Mouse (Mus musculus) heart, embryonic 15.5 days (tissue): ENCODE results near the gene Adam22. TPM values are rescaled to one million over a fixed set of nuclear protein-coding genes. Genes with fewer than 3 reads are reported as not detected.
"Not testable (repeated sequence)": the region's sequence is repeated elsewhere in the genome, so short reads cannot be mapped to it uniquely, and the experiment has no call there.

Experiments
- ATAC-seq: fragments of 200-750 bp; cut with Nextera tagmentation; replicated peaks from 2 replicates; pipeline ENCODE4 v1.8.0; 2017; ENCODE audit warnings: low read depth, moderate TSS enrichment; ENCODE audit not compliant: insufficient number of reproducible peaks, insufficient read depth, low FRiP score
- H3K27ac ChIP-seq: fragments of 300-500 bp; sonication (generic); 2 replicates; pipeline ENCODE4 v1.5.1; 2015; ENCODE audit warnings: mild to moderate bottlenecking, inconsistent platforms
- H3K27me3 ChIP-seq: fragments of 300-500 bp; sonication (generic); 2 replicates; pipeline ENCODE4 v1.6.1; 2015; ENCODE audit warnings: inconsistent platforms
- H3K36me3 ChIP-seq: fragments of 300-500 bp; sonication (generic); 2 replicates; pipeline ENCODE4 v1.6.1; 2015; ENCODE audit warnings: mild to moderate bottlenecking, inconsistent platforms
- H3K4me1 ChIP-seq: fragments of 300-500 bp; sonication (generic); replicated peaks from 2 replicates; pipeline ENCODE4 v1.6.1; 2015; ENCODE audit warnings: inconsistent platforms
- H3K4me2 ChIP-seq: fragments of 300-500 bp; sonication (generic); 2 replicates; pipeline ENCODE4 v1.6.1; 2015; ENCODE audit warnings: inconsistent platforms, mild to moderate bottlenecking, moderate library complexity
- H3K4me3 ChIP-seq: fragments of 300-500 bp; sonication (generic); 2 replicates; pipeline ENCODE4 v1.5.1; 2015; ENCODE audit warnings: mild to moderate bottlenecking, inconsistent platforms
- H3K9ac ChIP-seq: fragments of 300-500 bp; sonication (generic); 2 replicates; pipeline ENCODE4 v1.6.1; 2015; ENCODE audit warnings: mild to moderate bottlenecking, inconsistent platforms
- H3K9me3 ChIP-seq: fragments of 300-500 bp; sonication (generic); replicated peaks from 2 replicates; pipeline ENCODE4 v1.6.1; 2016; ENCODE audit warnings: inconsistent platforms
- WGBS: fragments of 180-500 bp; shearing (Covaris S2); methylation state at CpG from one replicate; pipeline ENCODE4 v1.1.7; 2015; ENCODE audit warnings: mixed read lengths; 5-methylcytosine and 5-hydroxymethylcytosine counted together
- polyA plus RNA-seq: library from polyadenylated mRNA; unstranded; fragments of >200 nt; fragmentation: Nextera tagmentation; extraction: Ambion mirVana; gene quantifications from 2 replicates; pipeline ENCODE4 v1.2.1, GENCODE M21; 2015

Gene Adam22
- polyA plus RNA-seq, 1 experiment from 2014 or later: 6.9 TPM

GRCm38 (mm10) chr5:8243064-8243615, 124.8 kb downstream of the Adam22 start:
- Histone ChIP-seq H3K9me3 (no peaks in the 10 kb centered on the region), H3K36me3 (no peaks in the 10 kb centered on the region), H3K4me1 (no peaks in the 10 kb centered on the region), H3K4me2 (no peak overlapping the region), H3K27ac (no peak overlapping the region), H3K4me3 (no peak overlapping the region), H3K27me3 (no peaks in the 10 kb centered on the region), H3K9ac (no peak overlapping the region)
- 0 out of 2 replicates have a peak, but pooled peaks have one; percentile 27 for ATAC-seq
- 67% methylated on average over 4 of the region's 4 CpGs for WGBS

DNA sequence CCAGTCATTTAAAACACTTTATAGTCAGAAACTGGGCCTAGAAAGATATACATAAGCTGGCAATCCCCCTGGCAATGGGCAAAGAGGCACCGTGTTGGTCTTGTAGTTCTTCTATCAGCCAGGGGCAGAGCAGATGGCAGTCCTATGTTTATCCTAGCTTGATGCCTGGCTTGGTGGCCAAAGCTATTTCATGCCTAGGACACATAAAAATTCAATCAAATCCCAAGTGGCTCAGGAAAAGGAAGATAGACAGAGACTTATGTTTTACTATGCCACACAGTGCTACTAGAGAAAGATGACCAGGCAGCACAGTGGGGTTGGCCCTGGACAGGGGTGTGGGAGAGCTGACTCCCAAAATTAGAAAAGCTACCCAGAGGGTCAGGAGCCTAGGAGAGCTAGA, 125.3 kb downstream of the Adam22 start:
- no peak overlapping the region for H3K27ac ChIP-seq
- H3K4me2 ChIP-seq: no peak overlapping the region
- H3K36me3 ChIP-seq: no peaks in the 10 kb centered on the region
- H3K9me3 ChIP-seq: no peaks in the 10 kb centered on the region
- H3K4me3 ChIP-seq: no peak overlapping the region
- no peaks in the 10 kb centered on the region for H3K4me1 ChIP-seq
- 89% methylated on average over 1 of the region's 1 CpGs for WGBS
- no peak overlapping the region for H3K9ac ChIP-seq
- no peaks in the 10 kb centered on the region for H3K27me3 ChIP-seq
- no peak for ATAC-seq

DNA sequence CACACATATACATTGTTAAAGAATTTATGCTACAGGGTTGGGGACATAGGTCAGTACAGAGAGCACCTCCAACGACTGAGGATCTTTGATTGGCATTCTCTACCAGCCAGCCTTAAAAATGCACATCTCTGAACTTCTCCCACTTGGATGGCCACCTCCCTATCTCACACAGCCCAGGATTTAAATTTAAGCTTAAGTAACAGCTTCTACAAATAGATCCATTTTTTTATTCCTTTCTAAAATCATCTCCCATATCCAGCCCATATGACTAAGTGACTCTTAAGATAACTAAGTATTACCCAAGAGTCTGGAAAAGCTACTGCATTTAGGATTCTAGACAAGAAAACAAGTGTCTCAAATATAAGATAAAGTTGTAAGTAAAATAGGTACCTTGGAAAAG, 140.9 kb downstream of the Adam22 start:
- H3K4me3 ChIP-seq: no peak overlapping the region
- WGBS: 67% methylated on average over 1 of the region's 1 CpGs
- ATAC-seq: no peak
- H3K27me3 ChIP-seq: no peaks in the 10 kb centered on the region
- H3K4me2 ChIP-seq: no peak overlapping the region
- H3K9me3 ChIP-seq: no peaks in the 10 kb centered on the region
- no peaks in the 10 kb centered on the region for H3K36me3 ChIP-seq
- H3K27ac ChIP-seq: no peak overlapping the region
- H3K4me1 ChIP-seq: 0 out of 2 replicates have a peak, but pooled peaks cover 2% of the 10 kb centered on the region
- no peak overlapping the region for H3K9ac ChIP-seq

GRCm38 (mm10) chr5:8224321-8224705, 143.6 kb downstream of the Adam22 start:
- WGBS: 54% methylated on average over 4 of the region's 4 CpGs
- ATAC-seq: no peak
- no peaks in the 10 kb centered on the region for H3K36me3 ChIP-seq
- no peaks in the 10 kb centered on the region for H3K27me3 ChIP-seq
- H3K4me2 ChIP-seq: no peak overlapping the region
- no peak overlapping the region for H3K4me3 ChIP-seq
- H3K27ac ChIP-seq: no peak overlapping the region
- 0 out of 2 replicates have a peak, but pooled peaks cover 2% of the 10 kb centered on the region for H3K4me1 ChIP-seq
- no peak overlapping the region for H3K9ac ChIP-seq
- no peaks in the 10 kb centered on the region for H3K9me3 ChIP-seq

GRCm38 (mm10) chr5:8223597-8224320, 144.2 kb downstream of the Adam22 start:
- Histone ChIP-seq H3K9me3 (no peaks in the 10 kb centered on the region), H3K4me1 (0 out of 2 replicates have a peak, but pooled peaks cover 2% of the 10 kb centered on the region), H3K4me3 (no peak overlapping the region), H3K27me3 (no peaks in the 10 kb centered on the region), H3K4me2 (no peak overlapping the region), H3K36me3 (no peaks in the 10 kb centered on the region), H3K27ac (no peak overlapping the region), H3K9ac (no peak overlapping the region)
- ATAC-seq: no peak
- WGBS: 81% methylated on average over 8 of the region's 8 CpGs

GRCm38 (mm10) chr5:8221630-8222029, 146.3 kb downstream of the Adam22 start:
- H3K27ac ChIP-seq: 0 out of 2 replicates have a peak overlapping the region, but pooled peaks have one; percentile 10
- H3K4me2 ChIP-seq: no peak overlapping the region
- H3K4me1 ChIP-seq: 0 out of 2 replicates have a peak, but pooled peaks cover 2% of the 10 kb centered on the region
- no peak for ATAC-seq
- H3K4me3 ChIP-seq: no peak overlapping the region
- no peaks in the 10 kb centered on the region for H3K27me3 ChIP-seq
- H3K9ac ChIP-seq: no peak overlapping the region
- WGBS: 61% methylated on average over 5 of the region's 5 CpGs
- no peaks in the 10 kb centered on the region for H3K9me3 ChIP-seq
- no peaks in the 10 kb centered on the region for H3K36me3 ChIP-seq

DNA sequence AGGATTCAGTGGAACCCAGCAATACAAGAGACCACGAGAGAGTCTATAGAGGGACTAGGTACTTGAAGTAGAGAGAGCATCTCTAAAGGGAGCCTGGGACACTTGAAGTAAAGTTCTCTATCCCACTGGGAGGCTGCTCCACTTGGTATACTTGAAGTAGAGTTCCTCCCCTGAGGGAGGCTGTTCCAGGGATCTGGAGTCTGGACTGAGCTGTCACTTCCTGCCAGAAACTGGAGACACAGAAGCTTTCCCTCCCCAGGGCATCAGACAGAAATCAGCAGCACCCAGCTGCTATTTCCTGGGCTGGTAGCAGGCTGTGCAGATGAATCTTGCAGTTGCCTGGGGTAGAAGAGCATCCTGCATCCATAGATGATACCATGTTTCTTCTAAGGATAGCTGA, 152.1 kb downstream of the Adam22 start:
- WGBS: 71% methylated on average over 1 of the region's 1 CpGs
- H3K9me3 ChIP-seq: no peaks in the 10 kb centered on the region
- no peak overlapping the region for H3K4me3 ChIP-seq
- no peaks in the 10 kb centered on the region for H3K27me3 ChIP-seq
- H3K36me3 ChIP-seq: no peaks in the 10 kb centered on the region
- no peak overlapping the region for H3K9ac ChIP-seq
- H3K4me2 ChIP-seq: no peak overlapping the region
- no peaks in the 10 kb centered on the region for H3K4me1 ChIP-seq
- no peak for ATAC-seq
- H3K27ac ChIP-seq: no peak overlapping the region

DNA sequence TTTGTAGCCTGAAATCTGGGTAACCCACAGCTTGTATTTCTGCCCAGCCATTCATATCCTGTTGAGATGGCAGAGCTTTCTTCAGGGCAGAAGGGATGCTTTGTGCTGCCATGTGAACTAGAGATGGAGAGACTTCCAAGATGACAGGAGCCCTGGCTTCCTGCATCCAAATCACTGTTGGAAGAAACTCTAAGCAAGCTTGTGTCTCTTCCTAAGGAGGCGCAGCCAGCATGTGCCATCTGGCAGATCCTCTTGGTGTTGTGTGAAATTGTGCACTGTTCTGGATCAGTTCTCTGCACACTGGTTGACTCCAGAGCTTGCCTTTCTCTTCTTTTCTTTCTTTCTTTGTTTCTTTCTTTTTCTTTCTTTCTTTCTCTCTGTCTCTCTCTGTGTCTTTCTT, 183.0 kb downstream of the Adam22 start:
- H3K36me3 ChIP-seq, H3K4me2 ChIP-seq, H3K27me3 ChIP-seq, H3K4me1 ChIP-seq, H3K9me3 ChIP-seq, H3K4me3 ChIP-seq, ATAC-seq, H3K9ac ChIP-seq, H3K27ac ChIP-seq: not testable (repeated sequence)
- 82% methylated on average over 1 of the region's 1 CpGs for WGBS

DNA sequence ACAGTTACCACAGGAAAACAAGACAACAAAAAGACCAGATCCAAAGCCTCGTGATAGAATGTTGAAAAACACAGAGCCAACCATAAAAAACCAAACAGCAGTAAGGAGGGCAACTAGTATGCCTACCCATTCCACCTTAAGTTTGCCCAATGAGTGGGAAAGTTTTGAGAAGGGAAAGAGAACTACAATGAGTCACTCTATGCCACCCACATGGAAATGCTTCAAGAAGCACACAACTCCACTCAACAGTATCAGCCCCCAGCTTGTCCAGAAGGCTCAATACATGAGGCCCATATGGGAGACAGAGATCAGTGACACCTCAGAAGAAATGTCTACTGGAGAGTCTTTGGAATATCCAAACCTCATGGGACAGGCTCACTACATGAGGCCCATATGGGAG, 187.3 kb downstream of the Adam22 start:
- H3K9ac ChIP-seq: no peak overlapping the region
- H3K4me1 ChIP-seq: no peaks in the 10 kb centered on the region
- H3K27me3 ChIP-seq: no peaks in the 10 kb centered on the region
- no peaks in the 10 kb centered on the region for H3K36me3 ChIP-seq
- no peaks in the 10 kb centered on the region for H3K9me3 ChIP-seq
- WGBS: 91% methylated on average over 1 of the region's 1 CpGs
- ATAC-seq: no peak
- H3K4me2 ChIP-seq: no peak overlapping the region
- H3K4me3 ChIP-seq: no peak overlapping the region
- no peak overlapping the region for H3K27ac ChIP-seq

DNA sequence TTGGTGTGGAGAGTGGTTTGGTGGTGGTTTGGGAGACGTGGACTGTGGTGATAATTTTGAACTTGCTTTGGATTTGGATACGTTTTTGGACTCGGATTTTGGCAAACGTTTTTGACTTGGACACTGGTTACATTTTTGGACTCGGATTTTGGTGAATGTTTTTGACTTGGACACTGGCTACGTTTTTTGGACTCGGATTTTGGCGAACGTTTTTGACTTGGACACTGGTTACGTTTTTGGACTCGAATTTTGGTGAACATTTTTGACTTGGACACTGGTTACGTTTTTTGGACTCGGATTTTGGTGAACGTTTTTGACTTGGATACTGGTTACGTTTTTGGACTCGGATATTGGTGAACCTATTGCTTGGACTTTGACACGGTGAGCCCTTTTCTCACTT, 189.8 kb downstream of the Adam22 start:
- Histone ChIP-seq H3K4me1 (no peaks in the 10 kb centered on the region), H3K9ac (no peak overlapping the region), H3K27me3 (no peaks in the 10 kb centered on the region), H3K4me3 (no peak overlapping the region), H3K27ac (no peak overlapping the region), H3K9me3 (no peaks in the 10 kb centered on the region), H3K36me3 (no peaks in the 10 kb centered on the region), H3K4me2 (no peak overlapping the region)
- ATAC-seq: no peak
- WGBS: 87% methylated on average over 17 of the region's 17 CpGs

DNA sequence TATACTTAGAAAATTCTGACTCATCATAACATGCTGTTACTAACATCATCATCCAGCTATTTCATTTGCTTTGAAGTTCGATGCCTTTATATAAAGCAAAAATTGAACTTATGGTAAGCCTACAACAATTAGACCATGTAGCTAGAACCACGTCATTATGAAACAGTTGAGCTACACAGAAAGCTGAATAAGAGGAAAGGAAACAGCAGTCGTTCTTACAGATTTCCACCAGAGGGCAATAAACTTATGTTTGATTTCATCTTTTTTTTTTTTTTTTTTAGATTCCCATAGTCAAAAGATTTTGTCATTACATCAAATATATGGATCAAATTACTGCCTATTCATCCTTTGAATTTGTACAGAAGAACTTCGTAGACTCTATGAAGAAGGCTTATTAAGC, 203.2 kb downstream of the Adam22 start:
- no peak for ATAC-seq
- no peaks in the 10 kb centered on the region for H3K9me3 ChIP-seq
- no peak overlapping the region for H3K4me3 ChIP-seq
- H3K27me3 ChIP-seq: no peaks in the 10 kb centered on the region
- H3K4me2 ChIP-seq: no peak overlapping the region
- H3K27ac ChIP-seq: no peak overlapping the region
- no peaks in the 10 kb centered on the region for H3K36me3 ChIP-seq
- 42% methylated on average over 4 of the region's 4 CpGs for WGBS
- no peak overlapping the region for H3K9ac ChIP-seq
- H3K4me1 ChIP-seq: no peaks in the 10 kb centered on the region

- no peak overlapping the region for H3K27ac ChIP-seq
- no peak overlapping the region for H3K9ac ChIP-seq
- no peak overlapping the region for H3K4me3 ChIP-seq
- H3K27me3 ChIP-seq: no peaks in the 10 kb centered on the region
- no peaks in the 10 kb centered on the region for H3K36me3 ChIP-seq
- H3K4me1 ChIP-seq: 0 out of 2 replicates have a peak, but pooled peaks cover 1% of the 10 kb centered on the region
- H3K4me2 ChIP-seq: no peak overlapping the region
- WGBS: 73% methylated on average over 1 of the region's 1 CpGs
- no peaks in the 10 kb centered on the region for H3K9me3 ChIP-seq
- ATAC-seq: no peak
Observed at GRCm38 (mm10) chr5:8151645-8152044, 216.3 kb downstream of the Adam22 start.
